ENCODE assay signal across 9 mouse cellular contexts in genomic region chr7:6731930-6732329, GRCm38 (mm10). TPM values are rescaled to one million over a fixed set of nuclear protein-coding genes. Genes with fewer than 3 reads are reported as not detected.
DNase-seq lines count a peak whose midpoint lies in the region; ATAC-seq lines count a peak whose summit lies in the region.
"Had no signal": no experiment of that assay in that cellular context is flagged by ENCODE, and none has a peak within 500 bp of the region (broad histone marks: within the 10 kb centered on the region; RNA-seq: fewer than 3 reads in every experiment).

No protein-coding gene starts in this region.

- peak overlapping the region; percentile 47; the same call in 1 of the 2 replicates for H3K9ac ChIP-seq in lung, embryonic 16.5 days (ENCODE audit: low read length)
- H3K9ac ChIP-seq in liver, embryonic 16.5 days (ENCODE audit: low read depth, low read length), result no peak overlapping the region

- 0 out of 2 replicates have a peak, but pooled peaks cover 1% of the 10 kb centered on the region for H3K4me1 ChIP-seq in lung, embryonic 16.5 days (replicated peaks; ENCODE audit: control insufficient read depth, insufficient read depth, low read length)
- no peaks in the 10 kb centered on the region for H3K4me1 ChIP-seq in liver, embryonic 16.5 days (ENCODE audit: control insufficient read depth, low read depth, low read length)

- H3K36me3 ChIP-seq in lung, embryonic 16.5 days (ENCODE audit: control insufficient read depth, insufficient read depth, low read length), result no peaks in the 10 kb centered on the region
- no peaks in the 10 kb centered on the region for H3K36me3 ChIP-seq in liver, embryonic 16.5 days (ENCODE audit: control insufficient read depth, insufficient read depth)

- no peak overlapping the region for H3K27ac ChIP-seq in lung, embryonic 16.5 days (ENCODE audit: low read length)
- H3K27ac ChIP-seq in liver, embryonic 16.5 days (ENCODE audit: low read length), result no peak overlapping the region

- H3K9me3 ChIP-seq in lung, embryonic 16.5 days (ENCODE audit: control insufficient read depth, low read length), result peaks cover 25% of the 10 kb centered on the region
- peaks cover 14% of the 10 kb centered on the region for H3K9me3 ChIP-seq in liver, embryonic 16.5 days (replicated peaks; ENCODE audit: control insufficient read depth, low read length)

- peak overlapping the region; percentile 61 for H3K4me2 ChIP-seq in lung, embryonic 16.5 days (ENCODE audit: low read depth, low read length)
- H3K4me2 ChIP-seq in liver, embryonic 16.5 days (ENCODE audit: low read depth, low read length), result no peak overlapping the region

- no peaks in the 10 kb centered on the region for H3K27me3 ChIP-seq in lung, embryonic 16.5 days (ENCODE audit: control insufficient read depth, insufficient read depth, low read depth, low read length)
- peaks cover 3% of the 10 kb centered on the region; the same call in 1 of the 2 replicates for H3K27me3 ChIP-seq in liver, embryonic 16.5 days (ENCODE audit: control insufficient read depth, insufficient read depth, low read depth, low read length)

- peak; percentile 42 for DNase-seq in cerebellum, adult 9-10 months
- DNase-seq in cerebellum, adult 8-10 months, result no peak
- DNase-seq in lung, postnatal 14 days, result no peak
- DNase-seq in adrenal gland, postnatal 10 days, result no peak
- DNase-seq in layer of hippocampus, postnatal 36 days, result no peak
- no peak for DNase-seq in right cerebral cortex, adult 2 months (ENCODE audit: low spot score in 2 of 2)

- WGBS in lung, embryonic 16.5 days, result 53% methylated on average over 4 of the region's 4 CpGs
- 52% methylated on average over 4 of the region's 4 CpGs for WGBS in liver, embryonic 16.5 days (ENCODE audit: insufficient replicate concordance)

- ATAC-seq in lung, embryonic 16.5 days (ENCODE audit: low read depth), result no peak
- no peak for ATAC-seq in liver, embryonic 16.5 days (ENCODE audit: low read depth)

- peak overlapping the region; percentile 64 for H3K4me3 ChIP-seq in lung, embryonic 16.5 days (ENCODE audit: low read length)
- H3K4me3 ChIP-seq in liver, embryonic 16.5 days (ENCODE audit: low read depth, low read length), result peak overlapping the region; percentile 26; the same call in 1 of the 2 replicates

RNA-seq across cellular contexts. Expression of gene Usp29, which starts 1.6 kb away (rescaled TPM):
- 3.5 and 5.1 TPM in 2 replicates for polyA plus RNA-seq in lung, embryonic 16.5 days (2015; fragmentation: Nextera tagmentation; extraction: Ambion mirVana)
- 1.7 and 2.0 TPM in 2 replicates for polyA plus RNA-seq in liver, embryonic 16.5 days (2015; fragmentation: Nextera tagmentation; extraction: Ambion mirVana)
- total RNA-seq in adrenal gland, postnatal 10 days (2021), result 1 to 10 TPM; 2.8 to 4.0 TPM
- total RNA-seq in layer of hippocampus, postnatal 36 days (2021), result 10 to 100 TPM; 29.4 to 32.9 TPM
- total RNA-seq: common myeloid progenitor, adult 5-6 weeks had no signal

RNA-seq across cellular contexts. Expression of gene Peg3, which starts 1.7 kb away (rescaled TPM):
- polyA plus RNA-seq in lung, embryonic 16.5 days (2015; fragmentation: Nextera tagmentation; extraction: Ambion mirVana), result 102 and 119 TPM in 2 replicates
- polyA plus RNA-seq in liver, embryonic 16.5 days (2015; fragmentation: Nextera tagmentation; extraction: Ambion mirVana), result 54.7 and 61.1 TPM in 2 replicates
- total RNA-seq in adrenal gland, postnatal 10 days (2021), result 100 to 1,000 TPM in 1 of 2 experiments, 10 to 100 TPM in 1; 97.3 to 102 TPM
- total RNA-seq in layer of hippocampus, postnatal 36 days (2021), result 100 to 1,000 TPM; 178 to 188 TPM
- total RNA-seq: common myeloid progenitor, adult 5-6 weeks had no signal

RNA-seq across cellular contexts. Expression of gene Zim1, which starts 35.7 kb away (rescaled TPM):
- polyA plus RNA-seq in lung, embryonic 16.5 days (2015; fragmentation: Nextera tagmentation; extraction: Ambion mirVana), result 2.0 and 2.5 TPM in 2 replicates
- 1.5 and 1.7 TPM in 2 replicates for polyA plus RNA-seq in liver, embryonic 16.5 days (2015; fragmentation: Nextera tagmentation; extraction: Ambion mirVana)
- 10 to 100 TPM; 28.9 to 33.8 TPM for total RNA-seq in adrenal gland, postnatal 10 days (2021)
- total RNA-seq in layer of hippocampus, postnatal 36 days (2021), result 10 to 100 TPM in 1 of 2 experiments, 1 to 10 TPM in 1; 8.9 to 10.5 TPM
- total RNA-seq: common myeloid progenitor, adult 5-6 weeks had no signal

Comparison
In these comparisons a context has a peak if more than half of its experiments do, and no peak if none do; other contexts are left out.
1. RNA of gene Usp29, which starts 1.6 kb away (total RNA-seq): 29.4 to 32.9 TPM in layer of hippocampus, postnatal 36 days; 2.8 to 4.0 TPM in adrenal gland, postnatal 10 days; every median in the first group is over 4 times any median in the second.